Mouse (Mus musculus): ENCODE results near the gene Birc5.

DNA sequence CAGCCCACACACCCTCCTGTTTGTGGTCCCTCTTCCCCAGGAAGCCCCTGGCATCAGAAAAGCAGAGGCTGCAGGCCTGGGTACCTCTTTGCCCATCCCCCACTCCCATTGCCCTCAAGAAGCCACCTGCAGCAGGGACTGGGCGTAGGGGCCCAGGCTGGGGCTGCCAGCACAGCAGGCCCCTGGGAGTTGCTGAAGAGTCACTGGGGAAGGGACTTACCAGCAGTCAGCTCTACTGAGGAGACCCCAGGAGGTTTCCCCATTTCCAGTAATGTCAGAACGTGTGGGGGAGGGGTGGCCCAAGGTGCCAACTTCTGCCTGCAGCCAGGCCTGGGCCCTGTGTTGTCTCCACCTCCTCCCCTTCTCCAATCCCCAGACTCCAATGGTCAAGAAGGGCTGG, 53.2 kb downstream of the Birc5 start:
- TF ChIP-seq POLR2A (IDR thresholded peaks at IDR 0.05; ENCODE audit: borderline replicate concordance, extremely low read depth, low read depth, low read length) = no peak
- no peak for TF ChIP-seq CTCF (IDR thresholded peaks at IDR 0.05; ENCODE audit: insufficient read depth, low read length)
